Mouse (Mus musculus): Measurements from ENCODE around the gene Fstl1. TPM values are rescaled to one million over a fixed set of nuclear protein-coding genes. Genes with fewer than 3 reads are reported as not detected.
A peak's percentile ranks its signal among the peaks of the same experiment; 100 is the strongest.

The Fstl1 gene
- polyA plus RNA-seq, 1 experiment from 2014 or later: 273 TPM

DNA sequence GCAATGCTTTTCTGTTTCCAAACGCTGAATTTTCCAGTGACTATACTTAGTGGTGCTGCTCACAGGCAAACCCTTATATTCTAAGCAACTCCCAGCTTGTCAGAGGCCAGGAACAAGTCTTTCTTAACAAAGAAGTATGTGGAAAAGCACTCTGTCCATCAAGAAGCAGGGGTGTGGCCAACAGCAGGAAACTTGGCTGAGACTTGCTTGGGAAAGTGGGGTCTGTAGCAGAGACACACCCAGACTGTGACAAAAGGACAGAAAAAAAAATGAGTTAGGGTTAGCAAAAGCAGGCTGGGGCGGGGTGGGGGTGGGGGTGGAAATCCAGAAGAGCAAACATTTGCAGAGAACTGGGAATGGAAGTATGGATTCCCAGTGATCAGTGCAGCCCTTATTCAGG is 23.8 kb upstream of the Fstl1 start:
- Histone ChIP-seq H3K36me3 (ENCODE audit: control insufficient read depth, insufficient read depth, low read length) (no peaks in the 10 kb centered on the region), H3K9ac (ENCODE audit: low read length) (no peak overlapping the region), H3K4me3 (ENCODE audit: low read depth, low read length) (no peak overlapping the region), H3K4me1 (ENCODE audit: control insufficient read depth, insufficient read depth, low read length) (no peaks in the 10 kb centered on the region), H3K27ac (replicated peaks; ENCODE audit: low read depth, low read length) (no peak overlapping the region), H3K9me3 (ENCODE audit: control insufficient read depth, low read length) (no peaks in the 10 kb centered on the region), H3K27me3 (ENCODE audit: control insufficient read depth, insufficient read depth, low read length) (no peaks in the 10 kb centered on the region), H3K4me2 (ENCODE audit: low read depth, severe bottlenecking) (no peak overlapping the region)
- 41% methylated on average over 2 of the region's 2 CpGs for WGBS
- ATAC-seq (ENCODE audit: insufficient number of reproducible peaks, low FRiP score, low TSS enrichment, low read depth) (no peak), DNase-seq (ENCODE audit: low spot score) (peak; percentile 19)

DNA sequence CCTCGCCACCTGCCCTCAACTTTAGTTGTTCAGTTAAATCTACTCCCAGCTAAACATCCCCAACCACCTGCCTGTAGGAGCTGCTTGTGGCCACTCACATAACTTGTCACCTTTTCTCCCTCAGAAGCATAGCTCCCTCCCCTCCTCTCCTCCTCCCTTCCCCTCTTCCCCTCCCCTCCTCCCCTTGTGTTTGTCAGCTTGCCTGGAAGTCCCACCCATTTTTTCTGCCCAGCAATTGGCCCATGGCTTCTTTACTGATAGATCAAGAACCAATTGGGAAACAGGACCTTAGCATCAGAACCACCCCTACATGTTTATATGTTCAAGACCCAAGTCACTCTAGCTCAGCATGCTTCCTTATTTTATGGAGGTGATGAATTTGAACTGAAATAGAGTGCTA is 22.9 kb upstream of the Fstl1 start:
- no peak overlapping the region for H3K9ac ChIP-seq (ENCODE audit: low read length)
- no peaks in the 10 kb centered on the region for H3K9me3 ChIP-seq (ENCODE audit: control insufficient read depth, low read length)
- ATAC-seq (ENCODE audit: insufficient number of reproducible peaks, low FRiP score, low TSS enrichment, low read depth): no peak
- no peak overlapping the region for H3K4me2 ChIP-seq (ENCODE audit: low read depth, severe bottlenecking)
- H3K27ac ChIP-seq (replicated peaks; ENCODE audit: low read depth, low read length): no peak overlapping the region
- no peaks in the 10 kb centered on the region for H3K36me3 ChIP-seq (ENCODE audit: control insufficient read depth, insufficient read depth, low read length)
- 86% methylated on average over 1 of the region's 1 CpGs for WGBS
- H3K27me3 ChIP-seq (ENCODE audit: control insufficient read depth, insufficient read depth, low read length): no peaks in the 10 kb centered on the region
- DNase-seq (ENCODE audit: low spot score): peak; percentile 28
- no peaks in the 10 kb centered on the region for H3K4me1 ChIP-seq (ENCODE audit: control insufficient read depth, insufficient read depth, low read length)
- no peak overlapping the region for H3K4me3 ChIP-seq (ENCODE audit: low read depth, low read length)

DNA sequence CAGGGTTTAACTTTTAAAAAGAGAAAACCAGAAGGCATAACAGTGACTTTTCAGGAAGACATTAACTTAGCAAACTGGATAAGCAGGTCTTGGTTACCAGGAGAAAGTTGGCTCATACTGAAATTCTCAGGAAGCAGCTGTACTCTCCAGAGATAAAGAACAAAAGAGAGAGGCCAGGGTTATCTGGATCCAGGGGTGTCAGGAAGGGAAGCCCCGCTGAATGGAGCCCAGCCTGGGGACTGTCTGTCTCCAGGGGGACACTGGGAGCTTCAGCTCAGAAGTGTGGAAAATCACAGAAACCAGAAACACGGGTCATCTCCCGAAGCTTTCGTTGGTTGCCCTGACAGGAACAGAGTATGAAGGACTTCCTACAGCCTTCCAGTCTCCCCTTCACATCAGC is 22.2 kb upstream of the Fstl1 start:
- Histone ChIP-seq H3K4me2 (ENCODE audit: low read depth, severe bottlenecking) (no peak overlapping the region), H3K9me3 (ENCODE audit: control insufficient read depth, low read length) (no peaks in the 10 kb centered on the region), H3K27me3 (ENCODE audit: control insufficient read depth, insufficient read depth, low read length) (no peaks in the 10 kb centered on the region), H3K4me1 (ENCODE audit: control insufficient read depth, insufficient read depth, low read length) (no peaks in the 10 kb centered on the region), H3K4me3 (ENCODE audit: low read depth, low read length) (no peak overlapping the region), H3K9ac (ENCODE audit: low read length) (no peak overlapping the region), H3K27ac (replicated peaks; ENCODE audit: low read depth, low read length) (no peak overlapping the region), H3K36me3 (ENCODE audit: control insufficient read depth, insufficient read depth, low read length) (no peaks in the 10 kb centered on the region)
- ATAC-seq (ENCODE audit: insufficient number of reproducible peaks, low FRiP score, low TSS enrichment, low read depth): no peak
- 57% methylated on average over 4 of the region's 4 CpGs for WGBS
- peak; percentile 14 for DNase-seq (ENCODE audit: low spot score)

- Histone ChIP-seq H3K4me1 (ENCODE audit: control insufficient read depth, insufficient read depth, low read length) (no peaks in the 10 kb centered on the region), H3K4me2 (ENCODE audit: low read depth, severe bottlenecking) (no peak overlapping the region), H3K27me3 (ENCODE audit: control insufficient read depth, insufficient read depth, low read length) (no peaks in the 10 kb centered on the region), H3K27ac (replicated peaks; ENCODE audit: low read depth, low read length) (no peak overlapping the region), H3K9ac (ENCODE audit: low read length) (no peak overlapping the region), H3K36me3 (ENCODE audit: control insufficient read depth, insufficient read depth, low read length) (no peaks in the 10 kb centered on the region), H3K9me3 (ENCODE audit: control insufficient read depth, low read length) (no peaks in the 10 kb centered on the region), H3K4me3 (ENCODE audit: low read depth, low read length) (no peak overlapping the region)
- WGBS: 86% methylated on average over 2 of the region's 2 CpGs
- no peak for DNase-seq (ENCODE audit: low spot score)
- ATAC-seq (ENCODE audit: insufficient number of reproducible peaks, low FRiP score, low TSS enrichment, low read depth): no peak
These were observed 19.4 kb upstream of the Fstl1 start for GRCm38 (mm10) chr16:37757223-37757622.

DNA sequence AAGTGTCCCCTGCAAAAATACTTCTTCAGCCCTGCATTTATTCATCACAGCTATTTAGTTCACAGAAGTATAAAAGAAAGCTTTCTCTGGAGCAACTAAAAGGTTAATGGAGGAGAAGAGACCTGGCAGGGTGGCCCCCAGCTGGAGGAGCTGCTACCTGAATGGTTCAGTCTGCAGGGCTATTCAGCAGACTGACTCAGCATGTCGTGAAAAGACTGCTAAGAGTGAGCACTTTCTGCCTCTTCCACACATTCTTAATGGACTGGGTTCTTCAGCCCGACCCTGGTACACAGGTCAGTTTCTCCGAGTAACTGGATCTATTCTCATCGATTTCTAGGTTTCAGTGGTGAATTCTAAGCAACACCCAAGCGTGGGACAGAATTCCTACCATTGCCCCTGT is 12.9 kb upstream of the Fstl1 start:
- Histone ChIP-seq H3K9ac (ENCODE audit: low read length) (no peak overlapping the region), H3K27me3 (ENCODE audit: control insufficient read depth, insufficient read depth, low read length) (no peaks in the 10 kb centered on the region), H3K4me3 (ENCODE audit: low read depth, low read length) (no peak overlapping the region), H3K36me3 (ENCODE audit: control insufficient read depth, insufficient read depth, low read length) (no peaks in the 10 kb centered on the region), H3K27ac (replicated peaks; ENCODE audit: low read depth, low read length) (no peak overlapping the region), H3K4me1 (ENCODE audit: control insufficient read depth, insufficient read depth, low read length) (no peaks in the 10 kb centered on the region), H3K4me2 (ENCODE audit: low read depth, severe bottlenecking) (no peak overlapping the region), H3K9me3 (ENCODE audit: control insufficient read depth, low read length) (no peaks in the 10 kb centered on the region)
- ATAC-seq (ENCODE audit: insufficient number of reproducible peaks, low FRiP score, low TSS enrichment, low read depth): no peak
- DNase-seq (ENCODE audit: low spot score): no peak
- 50% methylated on average over 5 of the region's 5 CpGs for WGBS

DNA sequence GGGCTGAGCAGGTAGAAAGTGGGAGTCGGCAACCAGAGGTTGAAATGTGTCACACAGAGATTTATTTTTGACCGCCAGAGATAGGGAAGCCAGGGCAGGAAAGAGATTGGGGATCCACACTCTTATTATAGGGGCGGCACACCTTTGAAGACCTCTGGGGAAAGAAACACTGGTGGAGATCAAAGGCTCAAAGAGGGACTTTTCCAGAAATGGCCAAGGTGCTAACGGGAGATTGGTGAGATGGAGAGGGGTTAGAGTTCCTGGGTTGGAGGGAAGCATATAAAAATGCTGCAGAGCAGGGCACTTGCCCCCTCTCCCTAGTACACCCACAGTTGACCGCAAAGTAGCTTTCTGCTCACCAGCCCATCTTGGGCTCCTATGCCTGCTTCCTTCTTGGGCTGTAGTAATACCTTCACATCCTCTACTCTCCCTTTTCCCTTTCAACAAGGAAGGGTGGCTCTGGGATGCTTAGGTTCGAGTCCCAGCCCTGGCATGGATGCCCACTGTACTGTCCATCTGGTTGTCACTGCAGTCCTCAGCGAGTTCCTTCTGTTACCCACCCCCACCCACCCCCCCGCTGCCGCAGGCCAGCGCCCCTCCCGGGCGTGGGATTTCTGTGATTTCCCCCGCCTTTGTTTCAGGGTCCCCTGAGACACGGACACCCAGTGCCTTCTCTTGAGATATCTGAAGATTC is 360 bp upstream of the Fstl1 start:
- DNase-seq (ENCODE audit: low spot score): no peak
- no peak for ATAC-seq (ENCODE audit: insufficient number of reproducible peaks, low FRiP score, low TSS enrichment, low read depth)
- WGBS: 26% methylated on average over 14 of the region's 14 CpGs

DNA sequence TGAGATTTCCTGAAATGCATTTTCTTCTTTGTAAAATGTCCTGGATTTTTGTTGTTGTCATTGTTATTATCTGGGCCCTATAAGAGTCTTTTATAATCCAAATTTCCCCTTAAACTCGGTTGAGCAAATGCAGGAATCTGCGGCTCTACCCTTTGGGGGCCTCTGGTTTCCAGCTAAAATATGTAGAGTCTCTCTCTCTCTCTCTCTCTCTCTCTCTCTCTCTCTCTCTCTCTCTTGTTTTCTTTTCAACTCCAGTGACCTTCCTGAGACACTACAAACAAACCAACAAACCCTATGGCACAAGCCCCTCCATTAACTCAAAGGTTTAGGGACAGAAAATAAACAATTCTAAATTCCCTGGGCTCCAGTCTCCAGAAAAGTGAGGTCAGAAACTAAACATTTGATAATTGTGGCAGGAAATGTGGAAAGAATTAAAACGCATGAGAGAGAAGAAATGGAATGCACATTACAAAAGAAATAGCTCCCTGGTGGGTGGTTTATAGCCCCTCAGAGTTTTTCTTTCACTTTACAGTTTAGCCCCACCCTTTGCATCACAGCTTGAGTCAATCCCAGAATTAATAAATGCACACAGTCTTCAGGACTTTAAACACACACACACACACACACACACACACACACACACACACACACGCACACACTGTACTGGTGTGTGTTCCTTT is 1.3 kb downstream of the Fstl1 start:
- no peak for DNase-seq (ENCODE audit: low spot score)
- peak overlapping the region; percentile 88 for H3K4me3 ChIP-seq (ENCODE audit: low read depth, low read length)
- H3K9me3 ChIP-seq (ENCODE audit: control insufficient read depth, low read length): no peaks in the 10 kb centered on the region
- ATAC-seq (ENCODE audit: insufficient number of reproducible peaks, low FRiP score, low TSS enrichment, low read depth): peak; percentile 36; the same call in 1 of the 2 replicates
- peaks cover 7% of the 10 kb centered on the region; the same call in 1 of the 2 replicates for H3K4me1 ChIP-seq (ENCODE audit: control insufficient read depth, insufficient read depth, low read length)
- 16% methylated on average over 4 of the region's 4 CpGs for WGBS
- H3K36me3 ChIP-seq (ENCODE audit: control insufficient read depth, insufficient read depth, low read length): peaks cover 2% of the 10 kb centered on the region; the same call in 1 of the 2 replicates
- H3K9ac ChIP-seq (ENCODE audit: low read length): peak overlapping the region; percentile 57
- H3K27me3 ChIP-seq (ENCODE audit: control insufficient read depth, insufficient read depth, low read length): no peaks in the 10 kb centered on the region
- peak overlapping the region; percentile 66 for H3K4me2 ChIP-seq (ENCODE audit: low read depth, severe bottlenecking)
- peak overlapping the region; percentile 77 for H3K27ac ChIP-seq (replicated peaks; ENCODE audit: low read depth, low read length)

More for the DNA sequence above, 360 bp upstream of the Fstl1 start:
- Histone ChIP-seq H3K4me3 (ENCODE audit: low read depth, low read length) (peak overlapping the region; percentile 88), H3K4me1 (ENCODE audit: control insufficient read depth, insufficient read depth, low read length) (peaks cover 7% of the 10 kb centered on the region; the same call in 1 of the 2 replicates), H3K27ac (replicated peaks; ENCODE audit: low read depth, low read length) (no peak overlapping the region), H3K36me3 (ENCODE audit: control insufficient read depth, insufficient read depth, low read length) (no peaks in the 10 kb centered on the region; the same call in 1 of the 2 replicates), H3K9me3 (ENCODE audit: control insufficient read depth, low read length) (no peaks in the 10 kb centered on the region), H3K9ac (ENCODE audit: low read length) (peak overlapping the region; percentile 91), H3K4me2 (ENCODE audit: low read depth, severe bottlenecking) (peak overlapping the region; percentile 66), H3K27me3 (ENCODE audit: control insufficient read depth, insufficient read depth, low read length) (no peaks in the 10 kb centered on the region)

GRCm38 (mm10) chr16:37778529-37778928 is 1.9 kb downstream of the Fstl1 start:
- DNase-seq (ENCODE audit: low spot score): no peak

More at GRCm38 (mm10) chr16:37778529-37778928, 1.9 kb downstream of the Fstl1 start:
- no peak for ATAC-seq (ENCODE audit: insufficient number of reproducible peaks, low FRiP score, low TSS enrichment, low read depth)
- Histone ChIP-seq H3K27ac (replicated peaks; ENCODE audit: low read depth, low read length) (no peak overlapping the region; the same call in 1 of the 2 replicates), H3K4me1 (ENCODE audit: control insufficient read depth, insufficient read depth, low read length) (peaks cover 7% of the 10 kb centered on the region; the same call in 1 of the 2 replicates), H3K9ac (ENCODE audit: low read length) (no peak overlapping the region), H3K36me3 (ENCODE audit: control insufficient read depth, insufficient read depth, low read length) (peaks cover 2% of the 10 kb centered on the region; the same call in 1 of the 2 replicates), H3K9me3 (ENCODE audit: control insufficient read depth, low read length) (no peaks in the 10 kb centered on the region), H3K4me2 (ENCODE audit: low read depth, severe bottlenecking) (peak overlapping the region; percentile 66), H3K4me3 (ENCODE audit: low read depth, low read length) (peak overlapping the region; percentile 88; the same call in 1 of the 2 replicates), H3K27me3 (ENCODE audit: control insufficient read depth, insufficient read depth, low read length) (no peaks in the 10 kb centered on the region)
- 29% methylated on average over 5 of the region's 5 CpGs for WGBS

Measured in limb, embryonic 11.5 days (tissue).